Mouse (Mus musculus) embryonic facial prominence, embryonic 15.5 days (tissue): ENCODE data around the gene Tiparp. TPM values are rescaled to one million over a fixed set of nuclear protein-coding genes. Genes with fewer than 3 reads are reported as not detected.
A peak's percentile ranks its signal among the peaks of the same experiment; 100 is the strongest.

ENCODE experiments used
- ATAC-seq: fragments of 200-750 bp; cut with Nextera tagmentation; 2 replicates; pipeline ENCODE4 v1.8.0; 2017; ENCODE audit warnings: low read depth, moderate TSS enrichment; ENCODE audit not compliant: insufficient number of reproducible peaks, low FRiP score, low TSS enrichment
- H3K27ac ChIP-seq: fragments of 300-500 bp; sonication (generic); replicated peaks from 2 replicates; pipeline ENCODE4 v1.5.1; 2015; ENCODE audit warnings: mild to moderate bottlenecking, inconsistent platforms
- H3K27me3 ChIP-seq: fragments of 300-500 bp; sonication (generic); 2 replicates; pipeline ENCODE4 v1.6.1; 2015; ENCODE audit warnings: inconsistent platforms
- H3K36me3 ChIP-seq: fragments of 300-500 bp; sonication (generic); 2 replicates; pipeline ENCODE4 v1.6.1; 2015; ENCODE audit warnings: mild to moderate bottlenecking, inconsistent platforms
- H3K4me1 ChIP-seq: fragments of 300-500 bp; sonication (generic); 2 replicates; pipeline ENCODE4 v1.6.1; 2015; ENCODE audit warnings: inconsistent platforms
- H3K4me2 ChIP-seq: fragments of 300-500 bp; sonication (generic); replicated peaks from 2 replicates; pipeline ENCODE4 v1.6.1; 2015; ENCODE audit warnings: mild to moderate bottlenecking, inconsistent platforms
- H3K4me3 ChIP-seq: fragments of 300-500 bp; sonication (generic); replicated peaks from 2 replicates; pipeline ENCODE4 v1.5.1; 2015; ENCODE audit warnings: mild to moderate bottlenecking, inconsistent platforms
- H3K9ac ChIP-seq: fragments of 300-500 bp; sonication (generic); 2 replicates; pipeline ENCODE4 v1.6.1; 2015; ENCODE audit warnings: inconsistent platforms
- H3K9me3 ChIP-seq: fragments of 300-500 bp; sonication (generic); replicated peaks from 2 replicates; pipeline ENCODE4 v1.6.1; 2016; ENCODE audit warnings: inconsistent platforms
- WGBS: fragments of 180-500 bp; shearing (Covaris S2); methylation state at CpG from one replicate; pipeline ENCODE4 v1.1.7; 2015; 5-methylcytosine and 5-hydroxymethylcytosine counted together
- polyA plus RNA-seq: library from polyadenylated mRNA; unstranded; fragments of >200 nt; fragmentation: Nextera tagmentation; extraction: Ambion mirVana; gene quantifications from 2 replicates; pipeline ENCODE4 v1.2.1, GENCODE M21; 2015

The Tiparp gene
- polyA plus RNA-seq, 1 experiment from 2014 or later: 43.7 TPM

DNA sequence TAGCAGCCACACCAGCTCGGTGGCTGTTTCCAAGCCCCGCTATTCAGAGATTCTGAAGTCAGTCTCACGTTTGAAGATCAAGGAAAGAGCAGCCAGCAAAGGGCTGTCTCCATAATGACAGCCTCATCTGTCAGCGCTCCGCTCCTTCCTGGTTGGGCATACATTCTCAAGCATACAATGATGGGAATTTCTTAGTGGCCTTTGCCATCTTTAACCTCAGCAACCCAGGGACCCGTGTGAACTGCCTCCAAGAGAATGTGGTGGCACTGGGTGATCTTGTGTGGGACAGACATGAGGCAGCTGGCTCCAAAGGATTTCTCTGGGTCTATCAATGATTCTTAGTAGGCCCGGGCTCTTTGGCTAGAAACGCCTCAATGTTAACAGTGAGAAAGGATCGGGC, 34.0 kb downstream of the Tiparp start:
- no peaks in the 10 kb centered on the region for H3K9me3 ChIP-seq
- WGBS: 77% methylated on average over 9 of the region's 9 CpGs

GRCm38 (mm10) chr3:65562694-65563093, 34.5 kb downstream of the Tiparp start:
- ATAC-seq: no peak
- 79% methylated on average over 3 of the region's 3 CpGs for WGBS

More for the DNA sequence above, 34.0 kb downstream of the Tiparp start:
- Histone ChIP-seq H3K9ac (no peak overlapping the region), H3K4me3 (no peak overlapping the region), H3K4me2 (no peak overlapping the region), H3K36me3 (no peaks in the 10 kb centered on the region), H3K27ac (no peak overlapping the region), H3K27me3 (no peaks in the 10 kb centered on the region), H3K4me1 (no peaks in the 10 kb centered on the region)
- ATAC-seq: no peak

DNA sequence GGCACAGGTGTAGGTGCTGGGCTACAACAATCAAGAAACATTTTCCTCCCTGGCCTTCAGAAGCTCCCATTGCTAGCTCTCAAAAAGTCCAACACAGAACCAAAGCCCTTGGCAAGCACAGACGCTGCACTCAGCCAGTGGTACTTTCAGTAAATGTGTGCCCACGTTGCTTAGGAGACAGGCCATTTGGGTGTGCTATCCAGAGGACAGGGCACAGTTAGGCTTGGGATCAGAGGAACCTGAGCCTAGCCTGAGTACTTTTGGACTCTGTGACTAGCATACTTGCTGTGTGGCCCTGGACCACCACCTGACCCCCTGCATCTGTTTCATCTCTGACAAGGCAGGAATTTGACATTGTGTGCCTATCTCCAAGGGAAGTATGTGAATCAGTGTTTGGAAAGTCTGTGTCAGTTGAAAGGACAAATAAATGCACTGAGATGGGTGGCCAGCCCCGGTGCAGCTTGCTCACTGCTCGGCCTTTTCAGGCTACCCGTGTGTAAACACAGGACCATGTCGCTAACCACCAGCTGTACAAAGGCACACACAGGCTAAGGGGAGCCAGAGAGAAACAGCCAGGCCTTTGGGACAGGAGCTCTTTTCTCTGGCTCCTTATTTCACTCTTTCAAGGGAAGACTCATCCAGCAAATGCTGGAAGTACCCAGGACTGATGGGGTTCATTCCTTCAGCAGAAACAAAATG, 35.9 kb downstream of the Tiparp start:
- WGBS: 54% methylated on average over 6 of the region's 6 CpGs
- H3K4me2 ChIP-seq: no peak overlapping the region
- H3K4me1 ChIP-seq: no peaks in the 10 kb centered on the region
- no peak for ATAC-seq
- no peaks in the 10 kb centered on the region for H3K36me3 ChIP-seq
- no peak overlapping the region for H3K9ac ChIP-seq
- no peak overlapping the region for H3K27ac ChIP-seq
- H3K4me3 ChIP-seq: no peak overlapping the region
- no peaks in the 10 kb centered on the region for H3K27me3 ChIP-seq
- no peaks in the 10 kb centered on the region for H3K9me3 ChIP-seq

More at GRCm38 (mm10) chr3:65562694-65563093, 34.5 kb downstream of the Tiparp start:
- no peak overlapping the region for H3K4me2 ChIP-seq
- no peaks in the 10 kb centered on the region for H3K4me1 ChIP-seq
- no peaks in the 10 kb centered on the region for H3K9me3 ChIP-seq
- H3K27ac ChIP-seq: no peak overlapping the region
- H3K27me3 ChIP-seq: no peaks in the 10 kb centered on the region
- H3K4me3 ChIP-seq: no peak overlapping the region
- H3K9ac ChIP-seq: no peak overlapping the region
- H3K36me3 ChIP-seq: no peaks in the 10 kb centered on the region

GRCm38 (mm10) chr3:65565632-65566300, 37.6 kb downstream of the Tiparp start:
- ATAC-seq: no peak
- no peaks in the 10 kb centered on the region for H3K4me1 ChIP-seq
- H3K4me2 ChIP-seq: no peak overlapping the region
- H3K4me3 ChIP-seq: no peak overlapping the region
- H3K36me3 ChIP-seq: no peaks in the 10 kb centered on the region
- no peaks in the 10 kb centered on the region for H3K9me3 ChIP-seq
- 58% methylated on average over 9 of the region's 9 CpGs for WGBS
- H3K27me3 ChIP-seq: no peaks in the 10 kb centered on the region
- H3K9ac ChIP-seq: no peak overlapping the region
- no peak overlapping the region for H3K27ac ChIP-seq

GRCm38 (mm10) chr3:65569941-65570340, 41.7 kb downstream of the Tiparp start:
- no peak overlapping the region for H3K4me2 ChIP-seq
- no peak for ATAC-seq
- no peak overlapping the region for H3K27ac ChIP-seq
- H3K9me3 ChIP-seq: no peaks in the 10 kb centered on the region
- no peak overlapping the region for H3K9ac ChIP-seq
- H3K4me1 ChIP-seq: no peaks in the 10 kb centered on the region
- no peaks in the 10 kb centered on the region for H3K36me3 ChIP-seq
- H3K27me3 ChIP-seq: no peaks in the 10 kb centered on the region
- H3K4me3 ChIP-seq: no peak overlapping the region

GRCm38 (mm10) chr3:65573516-65573915, 45.3 kb downstream of the Tiparp start:
- ATAC-seq: no peak
- Histone ChIP-seq H3K4me1 (no peaks in the 10 kb centered on the region), H3K9ac (no peak overlapping the region), H3K4me3 (no peak overlapping the region), H3K9me3 (no peaks in the 10 kb centered on the region), H3K27me3 (no peaks in the 10 kb centered on the region), H3K36me3 (no peaks in the 10 kb centered on the region), H3K27ac (no peak overlapping the region), H3K4me2 (no peak overlapping the region)
- 38% methylated on average over 3 of the region's 3 CpGs for WGBS

GRCm38 (mm10) chr3:65577602-65578001, 49.4 kb downstream of the Tiparp start:
- WGBS: 85% methylated on average over 3 of the region's 3 CpGs
- Histone ChIP-seq H3K4me1 (no peaks in the 10 kb centered on the region), H3K27ac (no peak overlapping the region), H3K9me3 (no peaks in the 10 kb centered on the region), H3K4me2 (no peak overlapping the region), H3K4me3 (no peak overlapping the region), H3K36me3 (no peaks in the 10 kb centered on the region), H3K27me3 (no peaks in the 10 kb centered on the region), H3K9ac (no peak overlapping the region)
- ATAC-seq: peak; percentile 19; the same call in 1 of the 2 replicates

- Histone ChIP-seq H3K27ac (no peak overlapping the region), H3K4me1 (no peaks in the 10 kb centered on the region), H3K9ac (no peak overlapping the region), H3K4me2 (no peak overlapping the region), H3K4me3 (no peak overlapping the region), H3K36me3 (no peaks in the 10 kb centered on the region), H3K27me3 (no peaks in the 10 kb centered on the region), H3K9me3 (no peaks in the 10 kb centered on the region)
- ATAC-seq: no peak
- 56% methylated on average over 12 of the region's 12 CpGs for WGBS
Measured at GRCm38 (mm10) chr3:65579260-65579921, 51.2 kb downstream of the Tiparp start.

- no peaks in the 10 kb centered on the region for H3K36me3 ChIP-seq
- ATAC-seq: no peak
- H3K27ac ChIP-seq: no peak overlapping the region
- H3K27me3 ChIP-seq: no peaks in the 10 kb centered on the region
- no peak overlapping the region for H3K4me2 ChIP-seq
- 61% methylated on average over 4 of the region's 4 CpGs for WGBS
- H3K9me3 ChIP-seq: no peaks in the 10 kb centered on the region
- peaks cover 15% of the 10 kb centered on the region for H3K4me1 ChIP-seq
- no peak overlapping the region for H3K9ac ChIP-seq
- H3K4me3 ChIP-seq: no peak overlapping the region
Measured at GRCm38 (mm10) chr3:65581596-65581995, 53.4 kb downstream of the Tiparp start.

DNA sequence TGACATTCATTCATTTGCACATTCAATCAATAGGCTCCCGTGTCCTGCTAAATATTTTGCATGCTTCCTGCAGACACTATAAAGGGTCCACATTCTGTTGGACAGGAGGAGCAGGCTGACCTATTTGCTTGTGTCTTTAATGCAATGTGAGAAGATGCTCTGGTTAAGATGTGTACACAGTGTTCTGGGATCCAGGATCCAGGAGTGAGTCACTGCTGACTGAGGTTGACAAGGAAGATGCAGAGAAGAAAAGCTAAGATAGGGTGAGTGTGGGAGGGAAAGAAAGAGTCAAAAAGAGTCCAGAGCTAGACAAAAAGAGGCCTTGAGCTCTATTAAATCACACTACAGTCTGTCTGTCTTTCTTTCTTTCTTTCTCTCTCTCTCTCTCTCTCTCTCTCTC, 56.1 kb downstream of the Tiparp start:
- WGBS: 83% methylated on average over 1 of the region's 1 CpGs
- H3K36me3 ChIP-seq: no peaks in the 10 kb centered on the region
- no peak overlapping the region for H3K4me2 ChIP-seq
- no peaks in the 10 kb centered on the region for H3K27me3 ChIP-seq
- H3K27ac ChIP-seq: no peak overlapping the region
- no peak overlapping the region for H3K9ac ChIP-seq
- H3K4me1 ChIP-seq: peaks cover 36% of the 10 kb centered on the region
- H3K4me3 ChIP-seq: no peak overlapping the region
- no peaks in the 10 kb centered on the region for H3K9me3 ChIP-seq
- no peak for ATAC-seq

GRCm38 (mm10) chr3:65585291-65585690, 57.1 kb downstream of the Tiparp start:
- no peak for ATAC-seq
- WGBS: 33% methylated on average over 8 of the region's 8 CpGs
- Histone ChIP-seq H3K4me1 (peaks cover 36% of the 10 kb centered on the region), H3K36me3 (no peaks in the 10 kb centered on the region), H3K27me3 (no peaks in the 10 kb centered on the region), H3K9me3 (no peaks in the 10 kb centered on the region), H3K9ac (no peak overlapping the region), H3K4me3 (no peak overlapping the region), H3K27ac (no peak overlapping the region), H3K4me2 (no peak overlapping the region)
